Mouse (Mus musculus) frontal cortex, postnatal 25 days (tissue): ENCODE measurements around the gene Camta1.

Experiments
- DNase-seq, 2 experiments: peaks; one replicate each; pipeline ENCODE4 v3.0.0; 2022; ENCODE audit warnings: low spot score in 2 of 2

Gene Camta1

DNA sequence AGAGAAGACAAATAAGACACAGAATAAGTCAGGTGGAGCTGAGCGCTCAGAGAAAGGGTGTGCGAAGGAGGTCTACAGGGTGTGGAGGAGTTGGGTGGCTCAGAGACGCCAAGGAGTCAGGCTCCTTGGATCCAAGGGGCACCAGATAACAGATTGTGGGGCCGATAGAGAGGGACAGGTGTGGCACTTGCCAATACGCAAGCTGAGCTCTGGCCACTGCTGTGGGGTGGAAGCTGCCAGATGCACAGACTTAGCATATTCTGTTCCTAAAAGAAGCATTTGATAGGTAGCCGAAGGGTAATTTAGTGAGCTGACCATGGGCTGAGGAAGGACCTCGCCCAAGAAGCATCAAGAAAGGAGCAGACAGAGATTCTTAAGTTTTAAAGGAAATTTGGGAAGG, 177.1 kb downstream of the Camta1 start:
- DNase-seq, result no peak

DNA sequence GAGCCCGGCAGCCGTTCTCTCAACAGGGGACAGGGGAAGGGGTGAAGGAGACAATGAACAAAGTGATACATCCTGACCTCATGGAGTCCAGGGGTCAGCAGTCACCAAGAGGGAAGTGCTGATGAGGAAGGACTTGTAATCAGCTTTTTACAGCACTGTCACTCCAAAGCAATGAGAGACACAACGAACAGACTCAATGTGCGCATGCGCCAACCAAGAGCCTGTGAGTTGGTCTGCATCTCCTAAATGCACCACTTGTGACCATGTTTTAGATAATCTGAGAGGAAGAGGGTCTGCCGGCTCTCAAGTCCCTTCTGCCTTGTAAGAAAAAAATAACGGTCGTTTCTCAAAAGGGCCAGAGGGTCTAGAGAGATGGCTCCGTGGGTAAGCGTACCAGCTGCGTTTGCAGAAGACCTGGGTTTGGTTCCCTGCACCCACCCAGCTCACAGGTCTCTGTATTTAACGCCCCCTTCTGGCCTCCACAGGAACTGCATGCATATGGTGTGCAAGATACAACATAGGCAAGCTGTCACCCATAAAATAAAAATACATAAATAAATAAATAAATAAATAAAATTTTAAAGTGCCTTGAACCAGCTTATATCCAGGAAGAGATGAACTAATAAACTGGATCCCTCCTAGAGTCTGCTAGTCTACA, 178.7 kb downstream of the Camta1 start:
- no peak for DNase-seq

DNA sequence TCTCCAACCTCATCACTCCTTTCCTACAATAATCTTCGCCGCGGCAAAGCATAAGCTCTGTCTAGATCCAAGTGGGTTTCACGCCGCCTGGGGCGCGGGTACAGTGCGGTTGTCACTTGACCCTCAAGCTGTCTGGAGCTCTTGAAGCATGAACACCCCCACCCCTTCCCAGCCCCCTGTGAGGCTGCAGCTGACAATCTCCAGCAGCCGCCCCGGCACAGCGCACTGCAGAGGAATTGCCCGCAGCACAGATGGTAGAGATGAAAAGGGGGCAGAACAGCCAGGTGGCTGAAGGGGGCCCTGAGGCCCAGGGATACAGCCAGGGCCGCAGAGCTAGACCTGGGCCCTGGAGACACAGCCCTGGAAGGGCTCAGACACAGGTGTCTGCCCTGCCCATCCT, 189.2 kb downstream of the Camta1 start:
- no peak for DNase-seq

DNA sequence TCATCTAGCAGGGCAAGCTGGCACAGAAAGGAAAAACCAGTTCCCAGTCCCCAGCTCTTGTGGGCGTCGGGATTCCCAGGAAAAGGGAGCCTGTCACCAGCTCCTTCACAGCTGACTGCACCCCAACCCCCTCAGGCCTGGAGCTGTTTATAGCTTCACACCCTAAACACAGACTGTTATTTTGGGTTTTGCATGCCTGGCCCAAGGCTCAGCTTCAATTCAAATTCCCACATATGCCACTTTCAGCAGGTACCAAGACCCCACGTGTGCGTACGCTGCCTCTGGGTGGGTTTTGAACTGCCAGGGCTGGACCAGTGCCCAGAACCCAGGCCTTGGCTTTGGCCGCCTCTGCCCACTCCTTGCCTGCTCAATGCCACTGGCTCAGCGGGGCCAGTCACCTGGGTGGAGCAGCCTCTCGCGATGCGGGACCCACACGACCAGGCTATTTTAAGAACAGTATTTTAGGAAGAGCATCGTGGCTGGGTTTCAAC, 195.2 kb downstream of the Camta1 start:
- DNase-seq, result peak; percentile 14 to 32

DNA sequence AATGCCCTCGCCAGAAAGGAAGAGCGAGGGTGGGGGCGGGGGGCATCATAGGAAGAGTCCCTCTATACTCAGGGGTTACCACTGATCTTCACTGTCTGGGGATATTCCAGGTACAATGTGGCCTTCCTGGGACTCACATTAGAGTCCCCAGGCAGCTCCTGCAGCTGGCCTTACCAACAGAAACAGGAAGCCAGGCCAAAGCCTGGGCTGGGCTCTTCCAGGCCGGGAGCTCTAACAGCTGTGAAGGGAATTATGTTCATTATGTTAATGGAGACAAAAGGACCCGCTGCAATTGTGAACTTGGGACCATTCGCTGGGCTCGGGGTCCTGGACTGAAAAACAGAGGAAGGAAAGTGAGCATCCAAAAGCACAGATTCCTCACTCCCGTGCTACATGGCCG, 200.2 kb downstream of the Camta1 start:
- no peak for DNase-seq

DNA sequence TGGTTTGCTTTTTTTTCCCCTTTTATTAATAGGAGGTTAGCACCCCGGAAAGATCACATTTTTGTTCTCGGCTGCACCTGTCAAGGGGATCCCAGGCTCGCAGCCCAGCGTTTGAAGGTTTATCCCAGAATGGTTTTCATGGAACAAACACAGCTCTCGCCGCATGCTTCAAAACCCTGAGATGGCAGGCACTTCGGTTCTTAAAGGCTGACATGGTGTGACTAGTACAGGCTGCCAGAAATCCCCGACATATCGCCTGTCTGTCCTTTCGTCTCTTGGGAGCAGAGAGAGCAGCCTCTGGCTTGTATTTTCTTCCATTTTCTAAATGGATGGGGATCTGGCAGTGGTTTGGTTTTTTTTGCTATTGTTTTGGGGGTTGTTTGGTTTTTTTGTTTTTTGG, 205.2 kb downstream of the Camta1 start:
- no peak for DNase-seq

DNA sequence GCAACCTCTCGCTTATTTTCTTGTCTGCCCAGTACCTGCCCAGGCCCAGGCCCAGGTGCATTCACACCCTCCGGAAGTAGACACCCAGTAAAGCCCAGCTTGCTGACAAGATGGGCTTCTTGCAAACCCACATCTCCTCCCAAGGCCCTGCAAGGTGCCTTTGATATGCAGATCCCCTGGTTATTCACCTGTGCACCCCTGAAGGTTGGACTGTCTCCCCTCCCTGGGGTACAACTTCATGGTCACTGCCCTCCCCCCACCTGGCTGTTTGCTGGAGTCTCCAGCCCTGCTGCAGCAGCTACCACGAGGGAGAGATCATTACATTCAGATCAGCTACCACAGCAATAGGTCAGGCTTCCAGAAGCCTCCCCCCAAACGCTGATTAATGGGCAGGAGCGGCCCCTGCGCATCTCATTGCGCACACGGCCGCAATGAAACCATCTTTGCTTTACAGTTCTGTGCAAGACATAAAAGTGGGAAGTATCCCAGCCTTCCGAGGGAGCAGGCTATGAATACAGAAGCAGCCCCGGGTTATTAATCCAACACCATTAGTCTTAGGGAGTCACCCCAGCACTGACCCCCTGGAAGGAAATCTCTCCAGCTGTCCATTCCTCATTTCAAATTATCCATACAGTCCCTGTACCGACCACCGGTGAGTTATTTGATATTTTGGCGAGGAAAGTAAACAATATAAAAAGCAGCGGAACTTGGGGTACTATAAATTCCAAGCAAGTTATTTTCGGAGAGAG, 205.9 kb downstream of the Camta1 start:
- no peak for DNase-seq

DNA sequence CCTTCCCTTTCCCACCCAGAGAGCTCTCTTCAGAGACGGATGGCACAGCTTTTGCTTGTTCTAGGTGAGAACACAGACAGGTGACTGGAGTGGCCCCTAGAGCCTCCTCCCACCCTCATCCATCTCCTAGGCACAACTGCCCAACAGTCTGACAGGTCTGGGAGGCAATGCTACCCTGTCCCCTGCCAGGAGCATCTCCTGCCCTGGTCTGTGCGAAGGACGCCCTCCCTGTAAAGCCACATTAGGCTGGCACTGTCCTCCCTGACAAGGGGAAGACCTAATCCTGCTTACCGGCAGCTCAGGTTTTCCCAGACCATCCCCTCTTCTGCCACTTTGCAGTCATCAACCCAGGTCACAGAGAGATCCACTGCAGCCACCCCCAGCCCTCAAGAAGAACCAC, 206.4 kb downstream of the Camta1 start:
- DNase-seq, result no peak

DNA sequence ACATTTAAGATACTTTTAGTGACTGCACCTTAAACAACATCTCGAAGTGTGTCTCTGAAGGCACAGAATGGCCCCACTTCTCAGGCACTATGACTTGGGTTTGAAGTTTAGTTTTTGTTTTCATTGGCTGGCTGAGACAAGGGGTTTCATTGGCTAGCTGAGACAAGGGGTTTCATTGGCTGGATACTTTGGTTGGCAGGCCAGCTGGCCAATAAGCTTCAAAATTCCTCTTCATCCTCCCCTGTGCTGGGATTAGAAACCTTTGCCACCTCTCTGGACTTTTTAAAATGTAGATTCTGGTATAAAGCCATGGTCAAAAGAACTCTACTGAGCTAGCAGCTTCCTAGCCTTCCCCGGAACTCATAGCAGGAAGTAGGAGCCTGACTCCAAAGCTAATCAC, 219.3 kb downstream of the Camta1 start:
- no peak for DNase-seq

DNA sequence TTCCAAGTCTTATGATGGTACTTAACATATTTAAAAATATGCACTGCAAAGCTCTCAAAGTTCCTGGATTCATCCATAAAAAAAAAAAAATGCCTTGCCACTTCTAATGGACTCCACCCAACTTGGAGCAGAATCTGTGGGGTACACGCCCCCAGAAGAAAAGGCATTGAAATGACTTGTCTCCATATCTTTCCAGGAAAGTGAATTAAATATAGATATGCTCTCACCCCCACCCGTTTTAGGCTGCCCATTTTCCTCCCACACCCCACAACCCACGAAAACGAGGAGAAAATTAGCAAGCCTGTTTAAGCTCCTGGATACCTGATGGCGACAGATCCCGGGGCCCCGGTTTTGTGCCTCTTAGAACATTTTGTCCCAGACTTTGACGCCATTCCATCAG, 220.7 kb downstream of the Camta1 start:
- DNase-seq, result no peak

DNA sequence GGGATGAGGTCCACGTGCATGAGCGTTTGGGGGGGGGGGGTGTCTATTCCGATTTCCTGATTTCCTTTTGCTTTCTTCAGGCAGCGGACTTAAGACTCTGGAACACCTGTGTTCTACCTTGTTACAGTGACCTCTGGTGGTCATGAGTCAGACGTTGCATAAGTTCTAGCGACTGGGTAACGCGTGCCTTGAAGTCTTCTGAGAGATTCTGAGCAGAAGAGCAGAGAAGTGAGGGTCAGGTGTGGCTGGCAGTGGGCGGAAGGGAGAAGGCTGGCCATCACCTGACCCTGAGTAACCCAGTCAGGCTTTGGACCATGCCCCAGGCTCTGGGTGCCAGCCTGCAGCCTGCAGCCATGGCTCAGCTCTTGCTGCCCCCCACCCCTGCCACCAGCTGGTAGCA, 222.7 kb downstream of the Camta1 start:
- no peak for DNase-seq

DNA sequence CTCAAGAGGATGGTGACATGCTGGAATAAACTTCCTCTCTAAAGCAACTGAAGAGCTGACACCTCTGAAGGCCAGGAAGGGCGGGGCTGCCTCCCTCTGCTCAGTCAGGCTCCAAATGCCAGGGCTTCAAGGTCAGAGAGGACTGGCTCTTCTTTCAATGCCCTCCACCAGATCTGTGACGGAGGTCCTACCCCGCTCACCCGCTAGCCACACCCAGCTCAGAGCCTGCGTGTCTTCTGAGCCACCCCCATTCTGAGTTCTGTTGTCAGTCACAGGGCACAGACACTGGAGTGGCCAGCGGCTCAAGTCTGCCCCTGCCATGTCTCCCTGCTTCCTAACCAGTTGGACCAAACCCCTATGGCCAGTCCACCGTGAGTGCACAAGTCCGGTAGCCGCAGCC, 224.3 kb downstream of the Camta1 start:
- DNase-seq, result no peak

DNA sequence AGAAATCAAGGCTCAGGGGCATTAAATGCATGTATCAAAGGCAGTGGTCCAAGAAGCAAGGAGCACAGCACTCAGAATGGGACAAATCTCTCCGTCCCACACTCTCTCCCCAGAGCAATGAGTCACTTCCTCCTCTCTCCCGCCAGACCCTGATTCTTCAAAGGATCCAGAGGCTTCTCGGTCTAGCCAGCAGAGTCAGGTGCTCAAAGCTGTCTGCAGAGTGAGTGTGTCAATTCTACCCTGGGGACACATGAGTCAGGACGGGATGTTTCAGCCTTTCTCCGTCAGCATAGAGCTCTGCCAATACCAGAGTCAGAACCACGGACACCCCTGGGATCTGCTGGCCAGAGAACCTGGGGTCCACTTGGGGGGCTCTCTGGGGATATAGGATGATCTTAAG, 226.9 kb downstream of the Camta1 start:
- DNase-seq, result no peak

DNA sequence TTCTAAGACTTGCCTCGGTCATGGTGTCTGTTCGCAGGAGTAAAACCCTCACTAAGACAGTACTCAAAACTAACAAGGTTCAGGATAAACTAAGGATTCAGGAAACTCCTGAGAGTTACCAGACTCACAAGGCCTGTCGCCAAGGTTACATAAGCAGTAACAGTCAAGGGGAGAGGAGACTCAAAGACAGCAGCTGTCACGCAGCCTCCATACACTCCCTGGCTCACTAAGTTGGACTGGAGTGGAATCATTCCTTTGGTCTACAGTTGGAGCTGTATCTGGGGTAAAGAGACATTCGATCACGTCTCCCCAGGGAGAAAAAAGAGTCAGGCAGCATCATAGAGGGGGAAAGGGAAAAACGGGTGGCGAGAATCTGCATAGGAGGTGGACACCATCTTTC, 227.9 kb downstream of the Camta1 start:
- DNase-seq, result no peak

DNA sequence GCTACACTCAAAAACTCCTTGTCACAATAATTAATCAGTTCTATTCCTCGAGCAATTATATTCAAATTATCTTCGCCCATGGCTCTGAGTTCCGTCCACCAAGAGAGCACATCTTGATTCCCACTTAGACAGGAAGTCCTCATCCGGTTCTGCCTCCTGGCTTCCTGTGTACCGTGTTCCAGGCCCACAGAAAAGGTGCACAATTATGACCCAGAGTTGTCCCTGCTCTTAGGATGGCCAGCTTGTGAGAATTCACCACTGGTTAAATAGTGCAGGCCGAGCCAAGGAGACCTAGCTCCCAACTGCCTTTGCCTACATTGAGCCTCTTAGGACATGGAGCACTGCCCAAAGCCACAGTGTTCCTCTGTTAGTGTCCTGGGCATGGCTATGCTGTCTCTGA, 229.4 kb downstream of the Camta1 start:
- no peak for DNase-seq

DNA sequence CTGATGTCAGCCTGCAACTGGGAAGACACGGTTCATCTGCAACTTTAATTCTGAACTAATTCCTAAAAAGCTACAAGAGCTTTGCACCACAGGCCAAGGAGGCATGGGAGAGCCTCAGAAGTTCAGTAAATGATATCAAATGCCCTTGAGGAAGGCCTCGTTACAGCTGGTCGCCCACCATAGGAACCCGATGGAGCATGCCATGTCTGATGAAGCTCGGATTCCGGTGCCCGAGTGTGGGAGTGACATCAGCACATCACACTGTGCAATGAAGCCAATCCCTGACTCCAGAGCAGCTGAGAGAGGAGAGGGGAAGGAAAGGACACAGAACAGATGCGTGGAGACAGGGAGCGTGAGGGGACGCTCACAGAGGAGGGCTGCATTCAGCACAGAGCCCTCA, 231.0 kb downstream of the Camta1 start:
- no peak for DNase-seq

DNA sequence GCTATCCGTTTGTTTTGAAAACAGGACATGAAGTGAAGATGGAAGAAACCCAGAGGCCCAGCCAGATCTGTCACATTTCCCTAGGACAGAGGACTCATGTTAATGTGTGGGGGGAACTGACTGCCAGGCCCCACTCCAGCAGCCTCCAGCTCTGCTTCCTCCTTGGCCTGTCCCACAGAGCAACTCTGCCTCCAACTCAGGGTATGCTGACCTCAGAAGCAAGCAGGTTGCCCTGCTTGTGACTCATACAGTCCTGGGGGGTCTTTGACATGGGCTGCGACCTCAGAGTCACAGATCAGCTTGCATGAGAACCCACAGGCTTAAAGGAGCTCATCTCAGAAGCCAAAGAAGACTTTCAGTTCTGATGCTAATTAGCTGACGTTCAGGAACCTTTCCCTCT, 231.4 kb downstream of the Camta1 start:
- no peak for DNase-seq

DNA sequence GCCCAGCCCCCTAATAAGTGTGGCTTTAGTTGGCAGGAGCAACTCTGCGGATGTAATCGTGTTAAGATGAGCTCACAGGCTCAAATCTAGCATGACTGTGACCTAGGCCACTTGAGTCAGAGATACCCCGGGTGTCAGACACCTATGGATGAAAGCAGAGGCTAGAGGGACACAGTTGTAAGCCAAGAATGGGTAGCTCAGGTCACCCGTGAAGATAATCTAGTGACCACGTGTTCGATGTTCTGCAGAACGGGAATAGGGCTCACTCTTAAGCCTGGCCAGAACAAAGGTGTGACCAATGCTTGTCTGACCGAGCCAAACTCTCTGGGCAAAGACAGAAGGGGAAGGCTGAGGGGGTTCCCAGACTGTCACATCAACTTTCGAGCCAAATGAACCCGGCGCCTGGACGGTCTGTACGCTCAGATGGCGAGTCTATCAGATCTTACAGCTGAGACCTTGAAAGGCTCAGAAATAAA, 242.1 kb downstream of the Camta1 start:
- DNase-seq, result no peak

DNA sequence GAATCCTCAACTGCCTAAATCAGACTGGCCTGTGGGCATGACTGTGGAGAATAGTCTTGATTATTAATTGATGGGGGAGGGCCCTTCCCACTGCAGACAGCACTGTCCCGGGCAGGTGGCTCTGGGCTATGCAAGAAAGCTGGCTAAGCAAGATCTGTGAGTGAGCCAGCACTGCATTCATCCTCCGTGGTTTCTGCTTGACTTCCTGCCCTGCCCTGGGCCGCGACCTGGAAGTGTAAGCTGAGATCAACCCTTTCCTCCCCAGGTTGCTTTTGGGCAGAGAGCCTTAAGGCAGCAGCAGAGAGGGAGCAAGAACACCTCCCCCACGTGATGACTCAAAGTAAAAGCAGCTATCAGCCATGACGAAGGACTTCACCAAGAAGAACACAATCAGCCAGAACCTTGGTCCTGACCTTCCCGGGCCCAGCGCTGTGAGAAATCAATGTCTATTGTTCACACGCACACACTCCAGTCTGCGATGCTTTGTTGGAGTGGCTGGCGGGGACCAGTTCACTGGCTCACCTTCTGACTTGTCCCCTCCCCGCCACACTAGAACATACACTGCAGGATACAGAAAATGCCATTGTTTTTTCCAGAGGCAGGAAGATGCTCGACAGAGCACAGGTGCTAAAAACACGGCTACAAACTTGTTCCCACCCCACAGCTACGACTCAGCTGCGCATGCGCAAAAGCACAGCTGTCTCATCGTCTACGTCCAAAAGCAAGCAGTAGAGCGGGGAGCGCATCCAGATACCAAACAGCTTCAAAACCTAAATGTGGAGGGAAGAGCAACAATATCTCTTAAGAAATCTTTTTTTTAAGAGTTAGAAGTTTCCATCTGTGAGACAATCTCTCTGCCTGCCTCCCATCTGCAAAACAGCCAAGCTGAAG, 243.0 kb downstream of the Camta1 start:
- DNase-seq, result no peak

DNA sequence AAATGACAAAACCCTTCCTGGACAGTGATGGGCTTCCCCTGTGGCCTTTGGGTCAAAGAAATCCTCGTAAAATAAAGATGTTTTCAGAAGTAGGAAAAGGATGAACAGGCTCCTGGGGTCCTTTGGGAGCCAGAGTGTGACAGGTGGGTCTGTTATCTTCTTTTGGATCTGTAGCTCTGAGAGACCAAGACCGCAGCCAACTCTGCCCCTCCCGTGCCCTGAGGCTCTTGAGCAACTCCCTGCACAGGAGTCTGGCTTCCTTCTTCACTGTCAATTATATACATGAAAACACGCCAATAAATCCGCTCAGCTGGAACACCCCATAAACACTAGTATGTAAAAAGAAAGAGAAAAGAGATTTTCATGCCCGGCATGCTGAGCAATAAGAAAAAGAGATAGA, 250.1 kb downstream of the Camta1 start:
- DNase-seq, result no peak

DNA sequence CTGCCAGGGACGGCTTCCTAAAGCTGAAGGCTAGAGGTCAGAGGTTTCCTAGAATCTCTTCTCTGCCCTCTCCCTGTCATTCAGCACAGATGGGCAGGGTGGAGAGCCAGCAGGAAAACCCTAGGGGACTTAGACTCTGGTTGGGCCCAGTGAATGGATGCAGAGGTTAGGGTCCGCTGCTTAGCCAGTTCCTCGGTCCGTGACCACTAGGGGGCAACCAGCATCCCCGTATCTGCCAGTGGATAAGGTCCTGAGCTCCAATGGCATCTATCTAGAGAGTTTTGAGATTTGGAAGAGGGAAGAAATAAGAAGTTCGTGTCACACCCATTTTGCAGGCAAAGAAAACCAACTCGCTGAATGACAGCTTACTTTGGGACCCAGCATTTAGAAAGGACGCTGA, 251.4 kb downstream of the Camta1 start:
- DNase-seq, result peak; percentile 39 to 44

DNA sequence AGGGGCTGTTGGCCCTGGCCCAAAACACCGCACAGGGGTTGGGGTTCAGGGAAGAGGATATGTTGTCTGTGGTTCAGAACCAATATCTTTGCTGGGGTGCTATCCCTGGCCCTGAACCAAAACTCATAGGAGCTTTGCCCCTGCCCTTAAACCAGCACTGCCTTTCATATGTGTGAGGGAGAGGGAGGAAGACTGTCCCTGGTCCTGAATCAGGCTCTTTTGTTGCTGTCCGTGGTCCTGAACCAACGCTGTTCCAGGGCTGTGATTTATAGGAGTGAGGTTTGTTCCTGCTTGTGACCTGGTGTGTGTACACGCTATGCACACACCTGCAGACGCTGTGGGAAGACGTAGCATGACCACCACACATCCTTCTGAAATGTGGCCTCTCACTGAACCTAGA, 256.8 kb downstream of the Camta1 start:
- DNase-seq, result no peak
